Mouse (Mus musculus): Measurements from ENCODE around the gene Fras1. TPM values are rescaled to one million over a fixed set of nuclear protein-coding genes. Genes with fewer than 3 reads are reported as not detected.

Gene Fras1
- polyA plus RNA-seq (2014; fragmentation: Nextera tagmentation; extraction: Ambion mirVana) = 5.7 and 8.6 TPM in 2 replicates

GRCm38 (mm10) chr5:96373567-96373985, at the start of gene Fras1:
Fras1 (plus strand) TSS chr5:96373955.
- peak; percentile 69 for ATAC-seq (ENCODE audit: low read depth)
- H3K9me3 ChIP-seq (ENCODE audit: control insufficient read depth, low read length) = no peaks in the 10 kb centered on the region
- H3K4me2 ChIP-seq (ENCODE audit: low read depth, low read length) = peak within 1 kb of the TSS; percentile 96
- peak within 1 kb of the TSS; percentile 50 for H3K9ac ChIP-seq (replicated peaks; ENCODE audit: low read depth, low read length)
- under 1% methylated on average over 16 of the region's 16 CpGs for WGBS
- H3K27me3 ChIP-seq (ENCODE audit: control insufficient read depth, insufficient read depth, low read length) = no peaks in the 10 kb centered on the region
- H3K4me3 ChIP-seq (ENCODE audit: low read depth, low read length) = peak within 1 kb of the TSS; percentile 61
- no peaks in the 10 kb centered on the region for H3K36me3 ChIP-seq (ENCODE audit: control insufficient read depth, insufficient read depth, low read length)
- H3K27ac ChIP-seq (ENCODE audit: low read depth, low read length) = 0 out of 2 replicates have a peak within 1 kb of the TSS, but pooled peaks have one; percentile 22
- no peaks in the 10 kb centered on the region for H3K4me1 ChIP-seq (ENCODE audit: control insufficient read depth, insufficient read depth, low read length)

- Histone ChIP-seq H3K27ac (ENCODE audit: low read depth, low read length) (no peak overlapping the region), H3K4me3 (ENCODE audit: low read depth, low read length) (no peak overlapping the region), H3K36me3 (ENCODE audit: control insufficient read depth, insufficient read depth, low read length) (no peaks in the 10 kb centered on the region), H3K9me3 (ENCODE audit: control insufficient read depth, low read length) (no peaks in the 10 kb centered on the region), H3K4me2 (ENCODE audit: low read depth, low read length) (no peak overlapping the region), H3K4me1 (ENCODE audit: control insufficient read depth, insufficient read depth, low read length) (no peaks in the 10 kb centered on the region), H3K27me3 (ENCODE audit: control insufficient read depth, insufficient read depth, low read length) (no peaks in the 10 kb centered on the region), H3K9ac (replicated peaks; ENCODE audit: low read depth, low read length) (no peak overlapping the region)
- no peak for ATAC-seq (ENCODE audit: low read depth)
- 82% methylated on average over 25 of the region's 25 CpGs for WGBS
These were observed 42.6 kb upstream of the Fras1 start for GRCm38 (mm10) chr5:96331048-96331737.

GRCm38 (mm10) chr5:96331738-96332070, 42.1 kb upstream of the Fras1 start:
- ATAC-seq (ENCODE audit: low read depth) = no peak
- H3K9ac ChIP-seq (replicated peaks; ENCODE audit: low read depth, low read length) = no peak overlapping the region
- H3K9me3 ChIP-seq (ENCODE audit: control insufficient read depth, low read length) = no peaks in the 10 kb centered on the region
- H3K4me1 ChIP-seq (ENCODE audit: control insufficient read depth, insufficient read depth, low read length) = no peaks in the 10 kb centered on the region
- no peak overlapping the region for H3K4me3 ChIP-seq (ENCODE audit: low read depth, low read length)
- WGBS = 65% methylated on average over 5 of the region's 5 CpGs
- no peaks in the 10 kb centered on the region for H3K27me3 ChIP-seq (ENCODE audit: control insufficient read depth, insufficient read depth, low read length)
- H3K27ac ChIP-seq (ENCODE audit: low read depth, low read length) = no peak overlapping the region
- H3K4me2 ChIP-seq (ENCODE audit: low read depth, low read length) = no peak overlapping the region
- H3K36me3 ChIP-seq (ENCODE audit: control insufficient read depth, insufficient read depth, low read length) = no peaks in the 10 kb centered on the region

GRCm38 (mm10) chr5:96333963-96334362, 39.8 kb upstream of the Fras1 start:
- 53% methylated on average over 3 of the region's 3 CpGs for WGBS
- Histone ChIP-seq H3K4me1 (ENCODE audit: control insufficient read depth, insufficient read depth, low read length) (no peaks in the 10 kb centered on the region), H3K36me3 (ENCODE audit: control insufficient read depth, insufficient read depth, low read length) (no peaks in the 10 kb centered on the region), H3K9ac (replicated peaks; ENCODE audit: low read depth, low read length) (no peak overlapping the region), H3K27ac (ENCODE audit: low read depth, low read length) (no peak overlapping the region), H3K4me3 (ENCODE audit: low read depth, low read length) (no peak overlapping the region), H3K9me3 (ENCODE audit: control insufficient read depth, low read length) (no peaks in the 10 kb centered on the region), H3K4me2 (ENCODE audit: low read depth, low read length) (no peak overlapping the region), H3K27me3 (ENCODE audit: control insufficient read depth, insufficient read depth, low read length) (no peaks in the 10 kb centered on the region)
- ATAC-seq (ENCODE audit: low read depth) = no peak

- Histone ChIP-seq H3K4me2 (ENCODE audit: low read depth, low read length) (no peak overlapping the region), H3K4me3 (ENCODE audit: low read depth, low read length) (no peak overlapping the region), H3K4me1 (ENCODE audit: control insufficient read depth, insufficient read depth, low read length) (no peaks in the 10 kb centered on the region), H3K9me3 (ENCODE audit: control insufficient read depth, low read length) (no peaks in the 10 kb centered on the region), H3K9ac (replicated peaks; ENCODE audit: low read depth, low read length) (no peak overlapping the region), H3K36me3 (ENCODE audit: control insufficient read depth, insufficient read depth, low read length) (no peaks in the 10 kb centered on the region), H3K27me3 (ENCODE audit: control insufficient read depth, insufficient read depth, low read length) (no peaks in the 10 kb centered on the region), H3K27ac (ENCODE audit: low read depth, low read length) (no peak overlapping the region)
- ATAC-seq (ENCODE audit: low read depth) = no peak
- WGBS = 93% methylated on average over 6 of the region's 6 CpGs
These were observed 33.2 kb upstream of the Fras1 start for GRCm38 (mm10) chr5:96340564-96340963.

- no peak for ATAC-seq (ENCODE audit: low read depth)
- Histone ChIP-seq H3K27ac (ENCODE audit: low read depth, low read length) (no peak overlapping the region), H3K9me3 (ENCODE audit: control insufficient read depth, low read length) (no peaks in the 10 kb centered on the region), H3K4me2 (ENCODE audit: low read depth, low read length) (no peak overlapping the region), H3K9ac (replicated peaks; ENCODE audit: low read depth, low read length) (no peak overlapping the region), H3K4me1 (ENCODE audit: control insufficient read depth, insufficient read depth, low read length) (no peaks in the 10 kb centered on the region), H3K4me3 (ENCODE audit: low read depth, low read length) (no peak overlapping the region), H3K36me3 (ENCODE audit: control insufficient read depth, insufficient read depth, low read length) (no peaks in the 10 kb centered on the region), H3K27me3 (ENCODE audit: control insufficient read depth, insufficient read depth, low read length) (no peaks in the 10 kb centered on the region)
- WGBS = 70% methylated on average over 2 of the region's 2 CpGs
These were observed 28.8 kb upstream of the Fras1 start for GRCm38 (mm10) chr5:96344983-96345382.

GRCm38 (mm10) chr5:96351963-96352362, 21.8 kb upstream of the Fras1 start:
- no peaks in the 10 kb centered on the region for H3K27me3 ChIP-seq (ENCODE audit: control insufficient read depth, insufficient read depth, low read length)
- H3K9me3 ChIP-seq (ENCODE audit: control insufficient read depth, low read length) = no peaks in the 10 kb centered on the region
- H3K36me3 ChIP-seq (ENCODE audit: control insufficient read depth, insufficient read depth, low read length) = no peaks in the 10 kb centered on the region
- no peak overlapping the region for H3K4me3 ChIP-seq (ENCODE audit: low read depth, low read length)
- H3K9ac ChIP-seq (replicated peaks; ENCODE audit: low read depth, low read length) = no peak overlapping the region
- no peak overlapping the region for H3K4me2 ChIP-seq (ENCODE audit: low read depth, low read length)
- H3K27ac ChIP-seq (ENCODE audit: low read depth, low read length) = no peak overlapping the region
- ATAC-seq (ENCODE audit: low read depth) = no peak
- H3K4me1 ChIP-seq (ENCODE audit: control insufficient read depth, insufficient read depth, low read length) = no peaks in the 10 kb centered on the region

- H3K4me2 ChIP-seq (ENCODE audit: low read depth, low read length) = no peak overlapping the region
- 79% methylated on average over 4 of the region's 4 CpGs for WGBS
- no peak for ATAC-seq (ENCODE audit: low read depth)
- H3K9ac ChIP-seq (replicated peaks; ENCODE audit: low read depth, low read length) = no peak overlapping the region
- H3K4me3 ChIP-seq (ENCODE audit: low read depth, low read length) = no peak overlapping the region
- no peaks in the 10 kb centered on the region for H3K27me3 ChIP-seq (ENCODE audit: control insufficient read depth, insufficient read depth, low read length)
- H3K9me3 ChIP-seq (ENCODE audit: control insufficient read depth, low read length) = no peaks in the 10 kb centered on the region
- no peak overlapping the region for H3K27ac ChIP-seq (ENCODE audit: low read depth, low read length)
- H3K36me3 ChIP-seq (ENCODE audit: control insufficient read depth, insufficient read depth, low read length) = no peaks in the 10 kb centered on the region
- no peaks in the 10 kb centered on the region for H3K4me1 ChIP-seq (ENCODE audit: control insufficient read depth, insufficient read depth, low read length)
These were observed 9.8 kb upstream of the Fras1 start for GRCm38 (mm10) chr5:96363950-96364349.

- 83% methylated on average over 5 of the region's 5 CpGs for WGBS
- H3K9ac ChIP-seq (replicated peaks; ENCODE audit: low read depth, low read length) = no peak overlapping the region
- H3K9me3 ChIP-seq (ENCODE audit: control insufficient read depth, low read length) = no peaks in the 10 kb centered on the region
- no peaks in the 10 kb centered on the region for H3K36me3 ChIP-seq (ENCODE audit: control insufficient read depth, insufficient read depth, low read length)
- H3K4me1 ChIP-seq (ENCODE audit: control insufficient read depth, insufficient read depth, low read length) = no peaks in the 10 kb centered on the region
- ATAC-seq (ENCODE audit: low read depth) = no peak
- H3K4me2 ChIP-seq (ENCODE audit: low read depth, low read length) = no peak overlapping the region
- no peak overlapping the region for H3K4me3 ChIP-seq (ENCODE audit: low read depth, low read length)
- no peak overlapping the region for H3K27ac ChIP-seq (ENCODE audit: low read depth, low read length)
- no peaks in the 10 kb centered on the region for H3K27me3 ChIP-seq (ENCODE audit: control insufficient read depth, insufficient read depth, low read length)
These were observed 8.2 kb upstream of the Fras1 start for GRCm38 (mm10) chr5:96365590-96365989.
